Mouse (Mus musculus): Measurements from ENCODE around the gene Fcgrt.

Fcgrt gene

GRCm38 (mm10) chr7:45058607-45059571 lies 44.8 kb downstream of the Fcgrt start:
- peak; percentile 59 to 71 for DNase-seq (ENCODE audit: inconsistent age in 2 of 2, low spot score in 1 of 2)

DNA sequence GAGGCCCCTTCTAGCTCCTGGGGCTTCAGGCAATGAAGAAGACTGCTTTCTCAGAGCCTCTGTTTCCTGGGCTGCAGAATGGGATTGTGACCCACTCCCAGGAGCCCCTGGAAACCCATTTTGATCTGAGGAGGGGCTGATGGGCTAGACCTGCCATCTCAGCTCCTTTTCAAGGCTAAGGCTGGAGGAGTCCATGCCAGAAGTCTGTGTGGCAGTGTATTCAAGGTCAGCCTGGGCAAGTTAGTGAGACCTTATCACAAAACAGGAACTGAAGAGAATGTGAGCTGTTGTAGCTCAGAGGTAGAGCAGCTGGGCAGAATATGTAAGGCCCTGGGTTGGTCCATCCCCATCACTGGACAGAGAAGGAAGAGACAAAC lies 46.7 kb downstream of the Fcgrt start:
- DNase-seq (ENCODE audit: inconsistent age in 2 of 2, low spot score in 1 of 2): peak; percentile 31 to 65

DNA sequence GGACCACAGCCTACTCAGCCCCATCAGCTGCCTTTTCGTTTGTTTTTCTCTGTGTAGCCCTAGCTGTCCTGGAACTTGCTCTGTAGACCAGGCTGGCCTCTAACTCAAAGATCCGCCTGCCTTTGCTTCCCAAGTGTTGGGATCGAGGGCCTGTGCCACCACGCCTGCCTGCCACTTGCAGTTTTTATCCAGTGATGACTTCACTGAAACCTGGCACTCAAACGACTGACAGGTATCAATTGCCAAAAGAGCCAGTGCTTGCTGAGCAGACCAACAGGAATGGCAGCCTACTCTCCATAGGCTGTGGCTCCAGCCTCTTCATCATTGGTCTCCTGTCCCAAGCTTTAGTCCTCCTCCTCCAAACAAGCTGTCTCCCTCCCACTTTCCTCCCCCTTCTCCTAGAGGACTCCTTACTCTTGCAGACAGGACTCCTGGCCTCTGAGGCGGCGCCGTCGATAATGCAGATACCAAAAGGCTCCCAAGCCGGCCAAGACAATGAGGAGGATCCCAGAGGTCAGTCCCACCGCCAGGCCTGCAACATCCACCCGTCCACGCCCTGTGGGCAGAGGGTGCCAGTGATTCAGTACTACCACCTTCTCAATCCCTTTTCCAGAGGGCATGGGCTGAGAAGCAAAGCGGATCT lies 47.2 kb downstream of the Fcgrt start:
- peak in 1 of 2 experiments; percentile 50 for DNase-seq (ENCODE audit: inconsistent age in 2 of 2, low spot score in 1 of 2)

GRCm38 (mm10) chr7:45053931-45054510 lies 49.6 kb downstream of the Fcgrt start:
- DNase-seq (ENCODE audit: inconsistent age in 2 of 2, low spot score in 1 of 2): peak; percentile 98

- DNase-seq (ENCODE audit: inconsistent age in 2 of 2, low spot score in 1 of 2): peak; percentile 90 to 95
Observed at GRCm38 (mm10) chr7:45053117-45053930, 50.3 kb downstream of the Fcgrt start.

DNA sequence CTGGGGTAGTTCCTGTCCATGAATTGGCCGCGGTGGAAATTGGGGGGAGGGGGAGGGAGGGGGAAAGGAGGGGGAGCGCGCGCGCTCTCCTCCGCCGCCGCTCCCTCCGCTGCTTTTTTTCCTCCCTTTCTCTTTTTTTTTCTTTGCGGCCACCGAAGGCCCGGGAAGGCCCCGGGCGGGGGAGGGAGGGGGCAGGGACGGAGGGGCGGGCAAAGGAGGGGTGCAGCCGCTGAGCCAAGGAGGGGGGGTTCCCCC lies 50.9 kb downstream of the Fcgrt start, which contains the start of gene Prr12:
Gene Prr12, minus strand, starts transcription at position 20 of the 255 bp plus-strand sequence.
- no peak for DNase-seq (ENCODE audit: inconsistent age in 2 of 2, low spot score in 1 of 2)

- DNase-seq (ENCODE audit: inconsistent age in 2 of 2, low spot score in 1 of 2): peak; percentile 66 to 87
Observed at GRCm38 (mm10) chr7:45052181-45052861, 51.3 kb downstream of the Fcgrt start.

GRCm38 (mm10) chr7:45051601-45051974 lies 52.1 kb downstream of the Fcgrt start:
- peak; percentile 29 to 72 for DNase-seq (ENCODE audit: inconsistent age in 2 of 2, low spot score in 1 of 2)

DNA sequence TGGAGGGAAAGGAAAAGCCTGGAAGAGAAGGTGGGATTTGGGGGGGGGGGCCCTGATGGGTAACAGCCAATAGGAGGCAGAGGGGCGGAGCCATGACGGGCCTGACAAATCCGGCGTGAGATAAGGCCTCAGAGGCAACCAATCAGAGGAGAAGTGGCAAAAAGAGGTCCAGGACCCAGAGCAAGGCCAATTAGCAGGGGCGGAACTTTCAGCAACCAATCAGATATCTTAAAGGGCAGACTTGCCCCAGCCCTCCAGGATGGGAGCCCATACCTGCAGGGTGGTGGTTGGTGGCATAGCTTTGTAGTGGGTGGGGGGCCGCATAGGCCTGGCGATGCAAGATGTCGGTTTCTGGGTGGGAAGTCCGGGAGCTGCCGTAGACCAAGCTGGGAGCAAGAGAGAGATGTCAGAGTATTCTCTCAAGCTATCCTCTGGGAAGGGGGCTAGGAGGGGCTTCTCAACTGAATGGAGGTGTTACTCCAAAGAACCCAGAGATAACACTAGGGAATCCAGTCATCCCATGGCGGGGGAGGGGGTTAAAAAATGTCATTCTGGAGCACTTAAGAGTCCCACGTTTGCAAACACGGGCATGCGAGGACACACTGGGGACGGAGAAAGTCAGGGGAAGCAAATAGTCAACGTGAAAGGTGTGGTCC lies 52.6 kb downstream of the Fcgrt start:
- DNase-seq (ENCODE audit: inconsistent age in 2 of 2, low spot score in 1 of 2): peak; percentile 85 to 90

DNA sequence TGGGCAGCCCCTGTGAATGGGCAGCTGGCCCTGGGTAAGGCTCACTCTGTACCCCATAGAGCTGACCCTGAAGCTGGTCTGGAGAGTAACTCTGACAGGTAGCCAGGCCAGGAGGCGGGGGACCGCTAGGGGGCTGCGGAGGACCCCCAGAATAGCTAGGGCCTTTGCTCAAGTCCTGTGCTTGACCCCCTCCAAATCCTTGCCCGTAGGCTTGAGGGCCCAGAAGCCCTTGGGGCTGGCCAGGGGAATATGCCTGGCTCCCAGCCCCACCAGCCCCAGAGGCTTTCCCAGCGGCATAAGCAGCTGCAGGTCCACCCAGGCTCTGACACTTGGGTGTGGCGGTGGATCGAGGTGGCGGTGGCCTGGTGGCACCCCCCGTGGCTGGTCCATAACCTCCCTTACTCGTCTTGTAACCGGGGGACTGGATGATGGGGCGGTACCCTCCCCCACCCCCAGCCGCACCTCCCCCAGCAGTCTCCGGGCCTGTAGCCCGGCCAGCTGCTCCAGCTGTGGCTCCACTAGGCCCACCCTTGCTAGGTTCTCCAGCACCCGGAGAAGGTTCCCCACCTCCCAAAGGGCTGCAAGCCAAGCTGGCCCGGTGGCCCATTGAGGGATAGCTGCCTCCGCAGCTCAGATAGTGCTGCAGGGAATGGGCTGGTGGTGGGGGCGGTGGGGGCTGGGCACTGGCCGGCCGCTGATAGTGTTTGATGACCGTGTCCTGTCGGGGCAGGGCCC lies 54.6 kb downstream of the Fcgrt start:
- DNase-seq (ENCODE audit: inconsistent age in 2 of 2, low spot score in 1 of 2): no peak

GRCm38 (mm10) chr7:45048001-45048890 lies 55.4 kb downstream of the Fcgrt start:
- DNase-seq (ENCODE audit: inconsistent age in 2 of 2, low spot score in 1 of 2): no peak

DNA sequence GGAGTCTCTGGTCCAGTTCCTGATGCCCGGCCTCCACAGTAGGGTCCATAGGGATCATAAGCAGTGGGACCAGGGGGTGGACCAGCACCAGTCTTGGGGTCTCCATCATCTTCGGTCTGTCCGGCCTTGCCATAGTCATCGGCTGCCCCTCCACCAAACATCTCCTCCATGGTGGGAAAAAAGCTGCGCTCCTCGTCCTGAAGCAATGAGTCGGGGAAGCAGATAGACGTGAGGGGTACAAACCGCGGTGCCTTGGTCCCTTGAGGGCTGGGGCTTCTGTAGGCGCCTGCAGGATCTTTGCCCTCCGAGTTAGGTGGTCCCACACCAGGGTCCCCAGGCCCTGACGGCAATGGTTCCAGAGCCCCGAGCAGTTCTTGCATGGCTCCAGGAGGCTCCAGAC lies 56.2 kb downstream of the Fcgrt start:
- DNase-seq (ENCODE audit: inconsistent age in 2 of 2, low spot score in 1 of 2): no peak

GRCm38 (mm10) chr7:45046853-45047350 lies 56.7 kb downstream of the Fcgrt start:
- DNase-seq (ENCODE audit: inconsistent age in 2 of 2, low spot score in 1 of 2): no peak

DNA sequence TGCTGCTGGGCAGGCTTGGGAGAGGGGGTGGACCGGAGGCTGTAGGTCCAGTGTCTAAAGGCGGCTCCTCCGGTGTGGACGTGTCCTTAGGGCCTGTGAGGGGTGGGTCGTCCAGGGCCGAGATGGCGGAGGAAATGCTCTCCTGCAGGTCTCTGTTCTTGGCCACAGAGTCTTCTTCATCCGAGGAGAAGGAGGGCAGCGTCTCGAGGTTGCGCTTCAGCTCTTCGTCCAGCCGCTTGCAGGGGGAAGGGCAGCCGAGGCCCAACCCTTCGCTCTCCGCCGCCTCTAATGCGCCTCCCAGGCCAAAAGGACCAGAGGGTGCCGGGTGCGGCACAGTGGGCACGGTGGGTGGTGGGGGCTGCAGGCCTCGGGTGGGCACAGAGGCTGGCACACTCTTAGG lies 57.9 kb downstream of the Fcgrt start:
- peak; percentile 30 to 56 for DNase-seq (ENCODE audit: inconsistent age in 2 of 2, low spot score in 1 of 2)

GRCm38 (mm10) chr7:45043307-45043706 lies 60.3 kb downstream of the Fcgrt start:
- DNase-seq (ENCODE audit: inconsistent age in 2 of 2, low spot score in 1 of 2): no peak

Measured in adrenal gland, adult (tissue).